Mouse (Mus musculus) megakaryocyte, embryonic 14.5 days (primary cell): ENCODE measurements around the gene Erich4.
"Not testable (repeated sequence)": the region's sequence is repeated elsewhere in the genome, so short reads cannot be mapped to it uniquely, and the experiment has no call there.

Source experiments
- FLI1 ChIP-seq: IDR thresholded peaks from 2 replicates; pipeline ENCODE4 v1.6.1; 2012; ENCODE audit warnings: low read length, inconsistent platforms, mixed read lengths
- GATA1 ChIP-seq: IDR thresholded peaks from 3 replicates; pipeline ENCODE4 v1.6.1; 2012; ENCODE audit warnings: mixed read lengths, low read length, inconsistent platforms, borderline replicate concordance

DNA sequence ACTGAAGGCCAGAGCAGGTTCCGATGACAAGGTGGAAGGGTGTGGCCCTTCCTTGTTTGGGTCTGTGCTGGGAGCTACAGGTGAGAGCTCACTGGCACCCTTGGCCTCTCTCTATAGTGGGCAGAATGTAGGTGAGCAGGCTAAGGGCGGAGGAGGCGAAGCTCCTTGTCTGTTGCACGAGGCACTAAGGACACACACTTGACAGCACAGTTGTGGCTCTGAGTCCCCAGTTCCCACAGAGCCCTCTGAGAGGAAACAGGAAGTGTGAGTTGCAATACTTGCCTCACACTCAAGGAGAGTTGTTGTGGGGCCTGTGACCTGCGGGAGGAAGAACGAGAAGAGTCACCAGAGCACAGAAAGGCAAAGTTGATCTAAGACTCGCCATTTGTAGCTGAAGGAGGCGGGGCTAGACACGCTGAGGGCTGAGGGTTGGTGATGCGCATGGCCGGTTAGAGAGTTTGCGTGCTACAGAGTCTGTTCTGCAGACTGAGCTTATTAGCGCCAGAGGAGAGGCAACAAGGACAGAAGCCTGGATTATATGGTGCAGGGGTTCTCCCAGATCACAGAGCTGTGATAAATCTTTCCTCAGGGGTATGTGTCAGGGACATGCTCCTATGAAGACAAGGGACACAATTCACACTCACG, 38.8 kb downstream of the Erich4 start:
- TF ChIP-seq GATA1, FLI1: not testable (repeated sequence)
